ENCODE assay signal across 14 mouse cellular contexts in genomic region chr11:35948457-35948881, GRCm38 (mm10). TPM values are rescaled to one million over a fixed set of nuclear protein-coding genes. Genes with fewer than 3 reads are reported as not detected.
A peak's percentile ranks its signal among the peaks of the same experiment; 100 is the strongest.
DNase-seq lines count a peak whose midpoint lies in the region; ATAC-seq and TF ChIP-seq lines count a peak whose summit lies in the region.
"Had no signal": no experiment of that assay in that cellular context is flagged by ENCODE, and none has a peak within 500 bp of the region (broad histone marks: within the 10 kb centered on the region; RNA-seq: fewer than 3 reads in every experiment).

No protein-coding gene starts in this region.

- no peak overlapping the region for H3K9ac ChIP-seq in intestine, embryonic 16.5 days (ENCODE audit: low read depth, low read length)
- H3K9ac ChIP-seq in intestine, postnatal 0 days (ENCODE audit: low read depth, low read length) = no peak overlapping the region
- no peak overlapping the region for H3K9ac ChIP-seq in forebrain, embryonic 11.5 days (ENCODE audit: low read length)
- no peak overlapping the region for H3K9ac ChIP-seq in lung, postnatal 0 days (replicated peaks; ENCODE audit: low read depth)
- H3K9ac ChIP-seq: embryonic facial prominence, embryonic 15.5 days had no signal

- no peaks in the 10 kb centered on the region for H3K9me3 ChIP-seq in intestine, embryonic 16.5 days (ENCODE audit: control insufficient read depth, low read length)
- H3K9me3 ChIP-seq in intestine, postnatal 0 days (ENCODE audit: control insufficient read depth) = no peaks in the 10 kb centered on the region
- no peaks in the 10 kb centered on the region for H3K9me3 ChIP-seq in forebrain, embryonic 11.5 days (ENCODE audit: control insufficient read depth, low read length)
- H3K9me3 ChIP-seq in lung, postnatal 0 days (ENCODE audit: low read length) = no peaks in the 10 kb centered on the region
- H3K9me3 ChIP-seq: embryonic facial prominence, embryonic 15.5 days; heart, embryonic 10.5 days had no signal

- 23% methylated on average over 6 of the region's 6 CpGs for WGBS in intestine, embryonic 16.5 days
- WGBS in intestine, postnatal 0 days = 32% methylated on average over 6 of the region's 6 CpGs
- 21% methylated on average over 6 of the region's 6 CpGs for WGBS in forebrain, embryonic 11.5 days
- 27% methylated on average over 6 of the region's 6 CpGs for WGBS in lung, postnatal 0 days

- peak; percentile 39 for DNase-seq in NIH3T3 (ENCODE audit: low read depth)
- DNase-seq in forebrain, embryonic 11.5 days (ENCODE audit: low spot score) = peak; percentile 67
- peak; percentile 91 for DNase-seq in lung, postnatal 0 days (ENCODE audit: low spot score)
- DNase-seq in ovary, postnatal 14 days (ENCODE audit: low spot score) = no peak
- no peak for DNase-seq in layer of hippocampus, postnatal 36 days
- DNase-seq in urinary bladder, postnatal 36 days (ENCODE audit: low spot score in 2 of 2) = no peak
- DNase-seq: layer of hippocampus, adult 9-11 months; thymus, adult 18-20 months had no signal

- H3K4me3 ChIP-seq in intestine, embryonic 16.5 days (ENCODE audit: low read length) = no peak overlapping the region
- no peak overlapping the region for H3K4me3 ChIP-seq in intestine, postnatal 0 days (ENCODE audit: low read depth, low read length)
- H3K4me3 ChIP-seq in forebrain, embryonic 11.5 days (ENCODE audit: low read depth, low read length) = no peak overlapping the region
- H3K4me3 ChIP-seq in lung, postnatal 0 days (ENCODE audit: low read depth, low read length) = no peak overlapping the region
- H3K4me3 ChIP-seq: embryonic facial prominence, embryonic 15.5 days; heart, embryonic 10.5 days had no signal

- no peaks in the 10 kb centered on the region for H3K27me3 ChIP-seq in intestine, embryonic 16.5 days (replicated peaks; ENCODE audit: control insufficient read depth, insufficient read depth, low read length)
- no peaks in the 10 kb centered on the region for H3K27me3 ChIP-seq in intestine, postnatal 0 days (replicated peaks; ENCODE audit: control insufficient read depth, insufficient read depth, low read length)
- H3K27me3 ChIP-seq in forebrain, embryonic 11.5 days (ENCODE audit: control insufficient read depth, insufficient read depth, low read length) = no peaks in the 10 kb centered on the region
- no peaks in the 10 kb centered on the region for H3K27me3 ChIP-seq in lung, postnatal 0 days (replicated peaks; ENCODE audit: insufficient read depth, low read length)
- H3K27me3 ChIP-seq: CH12.LX; embryonic facial prominence, embryonic 15.5 days had no signal

- H3K36me3 ChIP-seq in intestine, embryonic 16.5 days (ENCODE audit: control insufficient read depth, insufficient read depth, low read length) = no peaks in the 10 kb centered on the region
- H3K36me3 ChIP-seq in intestine, postnatal 0 days (ENCODE audit: control insufficient read depth, insufficient read depth) = no peaks in the 10 kb centered on the region
- H3K36me3 ChIP-seq in forebrain, embryonic 11.5 days (ENCODE audit: control insufficient read depth, insufficient read depth, low read length) = no peaks in the 10 kb centered on the region
- H3K36me3 ChIP-seq in lung, postnatal 0 days (ENCODE audit: insufficient read depth, low read length) = no peaks in the 10 kb centered on the region
- H3K36me3 ChIP-seq: embryonic facial prominence, embryonic 15.5 days; heart, embryonic 10.5 days had no signal

- no peak overlapping the region for H3K4me2 ChIP-seq in intestine, embryonic 16.5 days (ENCODE audit: low read depth, low read length)
- no peak overlapping the region for H3K4me2 ChIP-seq in intestine, postnatal 0 days (replicated peaks; ENCODE audit: low read depth)
- no peak overlapping the region for H3K4me2 ChIP-seq in forebrain, embryonic 11.5 days (ENCODE audit: low read depth, low read length, severe bottlenecking)
- no peak overlapping the region for H3K4me2 ChIP-seq in lung, postnatal 0 days (replicated peaks; ENCODE audit: low read depth, low read length)
- H3K4me2 ChIP-seq: embryonic facial prominence, embryonic 15.5 days had no signal

- peak overlapping the region; percentile 43; the same call in 1 of the 2 replicates for H3K27ac ChIP-seq in intestine, embryonic 16.5 days (ENCODE audit: low read length)
- H3K27ac ChIP-seq in intestine, postnatal 0 days (ENCODE audit: low read depth, low read length) = no peak overlapping the region
- no peak overlapping the region; the same call in 1 of the 2 replicates for H3K27ac ChIP-seq in forebrain, embryonic 11.5 days (ENCODE audit: low read depth, low read length)
- peak overlapping the region; percentile 55 for H3K27ac ChIP-seq in lung, postnatal 0 days (ENCODE audit: low read length)
- H3K27ac ChIP-seq: embryonic facial prominence, embryonic 15.5 days; heart, embryonic 10.5 days; macrophage had no signal

- H3K4me1 ChIP-seq in intestine, embryonic 16.5 days (ENCODE audit: control insufficient read depth, insufficient read depth, low read length) = peaks cover 40% of the 10 kb centered on the region
- peaks cover 21% of the 10 kb centered on the region for H3K4me1 ChIP-seq in intestine, postnatal 0 days (replicated peaks; ENCODE audit: control insufficient read depth, insufficient read depth, low read length)
- peaks cover 14% of the 10 kb centered on the region for H3K4me1 ChIP-seq in forebrain, embryonic 11.5 days (replicated peaks; ENCODE audit: control insufficient read depth, insufficient read depth, low read length)
- peaks cover 4% of the 10 kb centered on the region for H3K4me1 ChIP-seq in lung, postnatal 0 days (ENCODE audit: insufficient read depth, low read depth, low read length)

- ATAC-seq in intestine, embryonic 16.5 days = no peak
- no peak for ATAC-seq in intestine, postnatal 0 days
- peak; percentile 78 for ATAC-seq in forebrain, embryonic 11.5 days (replicated peaks; ENCODE audit: low FRiP score)
- peak; percentile 84 for ATAC-seq in lung, postnatal 0 days

- TF ChIP-seq CTCF in intestine, postnatal 0 days (IDR thresholded peaks at IDR 0.05; ENCODE audit: low read depth) = no peak
- TF ChIP-seq CTCF in lung, postnatal 0 days (IDR thresholded peaks at IDR 0.05) = no peak

- TF ChIP-seq EP300 in lung, postnatal 0 days (IDR thresholded peaks at IDR 0.05) = peak; percentile 100

RNA-seq across cellular contexts. Expression of gene Wwc1, which starts 31.9 kb away (rescaled TPM):
- polyA plus RNA-seq in intestine, embryonic 16.5 days (2015; fragmentation: Nextera tagmentation; extraction: Ambion mirVana) = 8.5 and 9.0 TPM in 2 replicates
- polyA plus RNA-seq in intestine, postnatal 0 days (2015; fragmentation: Nextera tagmentation; extraction: Ambion mirVana) = 16.1 and 18.8 TPM in 2 replicates
- 10.6 and 15.9 TPM in 2 replicates for polyA plus RNA-seq in forebrain, embryonic 11.5 days (2014; fragmentation: Nextera tagmentation; extraction: Ambion mirVana)
- 22.1 and 31.0 TPM in 2 replicates for polyA plus RNA-seq in lung, postnatal 0 days (2015; fragmentation: Nextera tagmentation; extraction: Ambion mirVana)
- total RNA-seq in layer of hippocampus, postnatal 36 days (2021) = 100 to 1,000 TPM; 103 to 104 TPM

Comparison
In these comparisons a context has a peak if more than half of its experiments do, and no peak if none do; other contexts are left out.
1. H3K27ac ChIP-seq: peak in intestine, embryonic 16.5 days (single experiment) and lung, postnatal 0 days (single experiment); none in intestine, postnatal 0 days (single experiment) and forebrain, embryonic 11.5 days (single experiment).
2. ATAC-seq: peak in forebrain, embryonic 11.5 days (single experiment) and lung, postnatal 0 days (single experiment); none in intestine, embryonic 16.5 days (single experiment) and intestine, postnatal 0 days (single experiment).
3. DNase-seq: peak in NIH3T3 (single experiment), forebrain, embryonic 11.5 days (single experiment) and lung, postnatal 0 days (single experiment); none in ovary, postnatal 14 days (single experiment), layer of hippocampus, postnatal 36 days (0 of 2) and urinary bladder, postnatal 36 days (0 of 2).